Mouse (Mus musculus) right cerebral cortex, postnatal 25 days (tissue): Measurements from ENCODE around the gene Nhlh2.

Experiments
- DNase-seq: peaks from one replicate; pipeline ENCODE4 v3.0.0; 2022

The Nhlh2 gene

DNA sequence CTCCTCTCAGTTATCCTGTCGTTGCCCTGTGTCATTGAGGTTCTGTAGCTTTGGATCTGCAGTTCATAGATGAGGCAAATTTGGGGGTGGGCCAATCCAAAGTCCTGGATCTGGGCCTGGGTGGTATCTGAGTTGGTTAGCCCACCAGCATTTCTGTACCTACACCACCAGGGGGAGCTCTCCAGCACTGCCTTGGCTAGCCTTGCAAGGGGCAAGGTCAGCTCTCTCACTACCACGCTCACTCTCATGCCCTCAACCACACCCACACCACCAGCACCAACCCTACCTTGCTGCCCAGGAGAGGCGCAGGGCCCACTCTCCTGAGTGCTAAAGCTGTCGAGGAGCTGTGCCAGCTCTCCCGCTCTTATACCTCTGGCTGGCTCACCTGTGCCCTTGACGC, 18.0 kb downstream of the Nhlh2 start:
- no peak for DNase-seq

DNA sequence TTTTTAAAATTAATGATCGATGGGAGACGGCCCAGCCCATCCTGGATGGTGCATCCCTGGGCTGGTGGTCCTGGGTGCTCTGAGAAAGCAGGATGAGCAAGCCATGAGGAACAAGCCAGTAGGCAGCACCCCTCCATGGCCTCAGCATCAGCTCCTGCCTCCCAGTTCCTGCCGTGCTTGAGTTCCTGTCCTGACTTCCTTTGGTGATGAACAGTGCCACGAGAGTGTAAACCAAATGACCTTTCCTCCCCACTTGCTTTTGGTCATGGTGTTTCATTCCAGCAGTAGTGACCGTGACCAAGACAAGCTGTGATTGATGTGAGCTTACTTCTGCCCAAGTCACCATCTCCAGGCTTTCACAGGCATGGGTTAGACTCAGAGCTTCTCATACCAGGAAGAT, 27.9 kb downstream of the Nhlh2 start:
- no peak for DNase-seq

DNA sequence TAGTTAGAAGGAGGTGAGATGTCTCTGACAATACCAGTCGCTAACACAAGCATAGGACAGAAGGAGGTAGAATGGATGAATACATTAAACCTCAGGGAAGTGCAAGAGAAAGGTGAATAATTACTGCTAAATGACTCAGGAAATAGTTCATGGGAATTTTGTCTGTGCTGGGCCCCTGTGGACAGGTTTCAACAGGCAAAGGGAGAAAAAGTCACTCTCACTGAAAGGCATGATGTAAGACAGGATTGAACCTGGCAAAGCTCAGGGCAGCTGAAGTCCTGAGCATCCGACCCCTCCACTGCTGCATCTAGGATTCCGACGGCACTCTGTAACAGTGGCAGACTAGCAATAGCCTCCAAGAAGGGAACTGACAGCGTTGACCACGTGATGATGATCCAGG, 28.7 kb downstream of the Nhlh2 start:
- DNase-seq, result no peak

DNA sequence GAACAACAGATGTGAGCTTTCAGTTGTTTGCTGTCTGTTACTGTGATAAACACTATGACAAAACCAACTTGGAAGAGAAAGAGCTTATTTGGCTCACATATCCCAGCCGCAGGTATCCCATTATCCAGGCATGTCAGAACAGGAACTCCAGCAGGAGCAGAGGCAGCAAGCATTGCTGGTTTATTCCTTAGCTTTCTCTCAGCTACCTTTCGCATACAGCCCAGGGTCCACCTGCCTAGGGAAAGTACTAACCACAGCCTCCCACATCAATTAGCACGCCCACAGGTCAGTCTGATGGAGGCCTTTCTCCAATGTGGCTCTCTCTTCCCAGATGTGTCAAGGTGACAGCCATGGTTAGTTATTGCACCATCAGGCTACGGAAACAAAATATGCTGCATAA, 31.8 kb downstream of the Nhlh2 start:
- DNase-seq, result no peak

- DNase-seq, result no peak
These were observed 35.2 kb downstream of the Nhlh2 start for GRCm38 (mm10) chr3:102045071-102045470.

GRCm38 (mm10) chr3:102047532-102047931, 37.7 kb downstream of the Nhlh2 start:
- no peak for DNase-seq

GRCm38 (mm10) chr3:102049207-102050104, 39.6 kb downstream of the Nhlh2 start:
- DNase-seq, result no peak

GRCm38 (mm10) chr3:102052036-102052435, 42.2 kb downstream of the Nhlh2 start:
- no peak for DNase-seq

- DNase-seq, result no peak
These were observed 43.4 kb downstream of the Nhlh2 start for GRCm38 (mm10) chr3:102053293-102053692.

DNA sequence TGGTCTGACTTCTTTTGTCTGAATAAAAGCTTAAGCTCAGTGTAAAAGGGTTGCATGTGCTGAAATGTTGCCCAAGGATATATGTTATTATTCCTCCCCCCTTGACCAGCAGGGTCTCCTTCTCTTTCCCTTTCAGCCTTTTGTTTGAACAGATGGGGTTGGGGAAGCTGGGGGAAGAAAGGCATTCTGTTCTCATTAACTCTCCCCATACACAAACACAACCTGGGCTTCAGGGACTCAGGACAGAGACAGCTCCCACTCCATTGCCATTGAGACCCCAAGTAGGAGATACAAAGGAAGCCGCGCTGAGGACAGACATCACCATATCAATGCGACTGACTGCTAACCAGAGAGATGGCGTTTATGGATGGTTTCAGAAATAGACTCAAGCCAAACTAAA, 46.0 kb downstream of the Nhlh2 start:
- DNase-seq, result no peak

DNA sequence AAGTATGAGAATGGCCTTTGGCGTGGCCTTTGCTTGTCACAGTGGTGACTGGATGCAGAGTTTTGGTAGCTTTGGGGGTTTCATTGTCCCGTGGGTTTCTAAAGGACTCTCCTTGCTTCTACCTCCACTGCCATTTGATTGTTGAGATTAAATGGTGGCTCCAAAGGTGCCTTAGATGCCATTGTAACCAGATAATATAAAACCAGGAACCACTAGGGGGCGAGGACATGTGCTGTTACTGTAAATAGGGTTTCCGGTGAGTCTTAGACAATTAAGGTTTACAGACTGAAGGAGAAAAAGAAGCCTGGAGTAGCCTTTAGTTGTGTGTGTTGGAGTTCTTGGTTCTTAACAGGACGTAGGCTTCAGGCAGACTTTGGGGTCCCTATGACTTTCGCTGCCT, 50.2 kb downstream of the Nhlh2 start:
- DNase-seq, result no peak

DNA sequence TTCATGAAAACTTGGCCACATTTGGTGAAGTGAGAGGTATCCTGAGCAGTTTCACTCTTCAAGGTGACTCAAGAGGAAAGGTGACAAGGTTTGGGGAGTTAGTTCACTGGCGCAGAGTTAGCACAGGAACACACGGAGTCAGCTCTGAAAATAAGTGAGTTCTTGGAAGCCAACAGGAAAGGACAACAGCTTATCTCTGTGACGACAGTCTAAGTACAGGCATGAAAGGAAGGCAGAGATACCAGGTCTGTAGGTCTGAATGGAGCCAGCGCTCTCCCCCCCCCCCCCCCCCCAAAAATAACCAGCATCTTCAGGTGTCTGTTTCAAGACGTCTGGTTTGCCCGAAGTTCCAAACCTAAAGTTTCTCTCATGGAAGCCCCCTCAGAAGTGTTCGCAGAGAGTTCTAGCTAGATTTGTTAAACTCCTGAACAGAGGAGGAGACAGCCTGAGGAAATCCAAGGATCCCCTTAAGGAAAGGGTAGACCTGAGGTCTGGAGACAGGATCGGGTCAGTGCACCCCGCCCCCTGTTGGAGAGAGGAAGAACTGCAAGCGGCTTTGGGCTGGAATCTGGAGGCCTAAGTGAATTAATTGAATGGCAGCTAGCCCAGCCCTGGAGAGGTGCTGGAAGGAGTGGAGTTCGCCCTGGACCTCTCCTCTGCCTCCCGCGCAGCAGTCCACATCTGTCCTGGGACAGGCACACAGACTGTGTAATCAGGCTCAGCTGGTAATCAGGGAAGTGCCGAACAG, 52.2 kb downstream of the Nhlh2 start:
- peak; percentile 14 for DNase-seq

- no peak for DNase-seq
These were observed 52.8 kb downstream of the Nhlh2 start for GRCm38 (mm10) chr3:102062671-102063010.

- DNase-seq, result no peak
These were observed 53.6 kb downstream of the Nhlh2 start for GRCm38 (mm10) chr3:102063273-102064120.

DNA sequence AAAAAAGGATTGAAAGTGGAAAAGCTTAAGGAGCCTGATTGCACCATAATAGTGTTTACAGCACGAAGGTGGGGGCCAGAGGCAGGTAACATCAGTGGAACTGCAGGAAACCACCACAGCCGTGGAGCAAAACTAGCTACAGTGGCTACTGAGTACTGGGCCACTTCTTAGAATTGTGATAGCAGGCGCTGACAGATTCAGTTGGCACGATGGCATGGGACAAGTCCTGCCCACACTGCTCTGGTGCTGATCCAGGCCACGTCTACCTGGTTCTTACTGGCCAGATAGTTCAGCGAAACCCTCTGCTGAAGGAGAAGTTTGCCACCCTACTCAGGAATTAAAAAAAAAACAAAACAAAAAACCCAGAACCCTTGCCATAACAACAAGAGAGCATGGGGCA, 54.7 kb downstream of the Nhlh2 start:
- DNase-seq, result no peak
